Mouse (Mus musculus): ENCODE results near the gene Plpp2. TPM values are rescaled to one million over a fixed set of nuclear protein-coding genes. Genes with fewer than 3 reads are reported as not detected.

Gene Plpp2
- polyA plus RNA-seq, 1 experiment from 2014 or later = 61.4 TPM

DNA sequence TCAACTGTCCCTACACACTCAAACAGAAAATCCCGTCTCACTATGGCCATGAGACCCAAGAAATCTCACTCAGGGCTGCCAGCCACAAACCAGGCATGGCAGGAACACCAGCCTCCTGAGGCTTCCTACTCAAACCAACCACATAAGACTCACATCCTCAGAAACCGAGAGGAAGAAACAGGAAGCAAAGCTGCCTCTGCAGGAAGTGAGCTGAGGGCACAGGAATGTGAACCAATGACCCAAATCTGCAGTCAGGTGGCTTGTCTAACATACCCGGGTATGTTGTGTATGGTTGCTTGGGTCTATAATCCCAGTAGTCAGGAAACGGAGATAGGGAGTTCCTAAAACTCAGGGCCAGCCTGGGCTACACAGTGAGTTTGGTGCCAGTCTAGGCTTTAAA lies 5.3 kb upstream of the Plpp2 start:
- H3K9ac ChIP-seq (replicated peaks; ENCODE audit: low read depth, low read length) = no peak overlapping the region
- 65% methylated on average over 4 of the region's 4 CpGs for WGBS
- H3K4me2 ChIP-seq (replicated peaks; ENCODE audit: low read depth, low read length) = no peak overlapping the region
- 0 out of 2 replicates have a peak, but pooled peaks cover under 1% of the 10 kb centered on the region for H3K4me1 ChIP-seq (ENCODE audit: control insufficient read depth, insufficient read depth, low read length)
- H3K9me3 ChIP-seq (ENCODE audit: control insufficient read depth, low read depth, low read length) = no peaks in the 10 kb centered on the region
- ATAC-seq (ENCODE audit: insufficient number of reproducible peaks, insufficient read depth, low FRiP score, low read depth) = no peak
- no peaks in the 10 kb centered on the region for H3K27me3 ChIP-seq (ENCODE audit: control insufficient read depth, insufficient read depth, low read length)
- H3K27ac ChIP-seq (ENCODE audit: low read length) = no peak overlapping the region
- H3K36me3 ChIP-seq (ENCODE audit: control insufficient read depth, insufficient read depth, low read length) = peaks cover 35% of the 10 kb centered on the region
- no peak overlapping the region for H3K4me3 ChIP-seq (ENCODE audit: low read depth, low read length)

DNA sequence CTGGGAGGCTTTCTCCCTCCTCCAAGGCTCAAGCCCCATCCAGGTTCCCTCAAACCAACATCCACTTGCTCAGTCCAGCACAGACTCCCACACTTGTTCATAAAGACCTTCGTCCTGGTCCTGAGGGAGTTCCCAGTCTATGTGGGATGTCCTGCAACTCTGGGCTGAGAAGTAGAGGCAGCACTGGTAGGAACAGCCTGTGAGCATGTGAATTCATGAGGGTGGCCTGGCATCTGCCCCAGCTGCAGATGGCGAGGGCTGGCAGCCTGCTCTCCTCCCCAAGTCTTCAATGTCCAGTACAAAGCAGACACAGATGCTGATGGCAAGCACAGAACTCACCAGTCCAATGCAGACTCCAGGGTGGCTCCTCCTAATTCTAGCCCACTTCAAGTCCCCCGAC lies 4.7 kb upstream of the Plpp2 start:
- WGBS = 83% methylated on average over 3 of the region's 3 CpGs
- Histone ChIP-seq H3K4me1 (ENCODE audit: control insufficient read depth, insufficient read depth, low read length) (0 out of 2 replicates have a peak, but pooled peaks cover 4% of the 10 kb centered on the region), H3K9ac (replicated peaks; ENCODE audit: low read depth, low read length) (no peak overlapping the region), H3K9me3 (ENCODE audit: control insufficient read depth, low read depth, low read length) (no peaks in the 10 kb centered on the region), H3K27ac (ENCODE audit: low read length) (no peak overlapping the region), H3K27me3 (ENCODE audit: control insufficient read depth, insufficient read depth, low read length) (no peaks in the 10 kb centered on the region), H3K4me3 (ENCODE audit: low read depth, low read length) (no peak overlapping the region), H3K4me2 (replicated peaks; ENCODE audit: low read depth, low read length) (no peak overlapping the region), H3K36me3 (ENCODE audit: control insufficient read depth, insufficient read depth, low read length) (peaks cover 30% of the 10 kb centered on the region)
- ATAC-seq (ENCODE audit: insufficient number of reproducible peaks, insufficient read depth, low FRiP score, low read depth) = no peak

DNA sequence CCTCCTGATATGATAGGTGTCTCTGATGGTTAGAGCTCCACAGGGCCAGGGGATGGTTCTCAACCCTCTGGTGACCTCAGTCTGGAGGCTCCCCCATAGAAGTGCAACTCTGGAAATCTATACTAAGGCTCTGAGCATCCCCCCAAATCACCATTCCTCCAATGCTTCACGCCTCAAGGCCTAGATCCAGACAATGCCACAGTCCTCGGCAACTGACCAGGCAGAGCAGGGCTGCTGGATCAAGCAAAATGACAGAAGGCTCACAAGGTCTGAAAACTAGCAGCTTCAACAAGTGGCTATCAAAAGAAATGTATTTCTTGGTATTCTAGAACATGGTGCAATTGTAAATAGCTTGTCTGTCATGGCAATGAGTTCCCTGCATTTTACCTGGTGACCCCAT lies 4.2 kb upstream of the Plpp2 start:
- peaks cover 27% of the 10 kb centered on the region for H3K36me3 ChIP-seq (ENCODE audit: control insufficient read depth, insufficient read depth, low read length)
- H3K4me3 ChIP-seq (ENCODE audit: low read depth, low read length) = no peak overlapping the region
- H3K4me1 ChIP-seq (ENCODE audit: control insufficient read depth, insufficient read depth, low read length) = 0 out of 2 replicates have a peak, but pooled peaks cover 4% of the 10 kb centered on the region
- H3K9ac ChIP-seq (replicated peaks; ENCODE audit: low read depth, low read length) = no peak overlapping the region
- H3K27ac ChIP-seq (ENCODE audit: low read length) = no peak overlapping the region
- ATAC-seq (ENCODE audit: insufficient number of reproducible peaks, insufficient read depth, low FRiP score, low read depth) = no peak
- H3K27me3 ChIP-seq (ENCODE audit: control insufficient read depth, insufficient read depth, low read length) = no peaks in the 10 kb centered on the region
- H3K9me3 ChIP-seq (ENCODE audit: control insufficient read depth, low read depth, low read length) = no peaks in the 10 kb centered on the region
- WGBS = 87% methylated on average over 2 of the region's 2 CpGs
- H3K4me2 ChIP-seq (replicated peaks; ENCODE audit: low read depth, low read length) = no peak overlapping the region

DNA sequence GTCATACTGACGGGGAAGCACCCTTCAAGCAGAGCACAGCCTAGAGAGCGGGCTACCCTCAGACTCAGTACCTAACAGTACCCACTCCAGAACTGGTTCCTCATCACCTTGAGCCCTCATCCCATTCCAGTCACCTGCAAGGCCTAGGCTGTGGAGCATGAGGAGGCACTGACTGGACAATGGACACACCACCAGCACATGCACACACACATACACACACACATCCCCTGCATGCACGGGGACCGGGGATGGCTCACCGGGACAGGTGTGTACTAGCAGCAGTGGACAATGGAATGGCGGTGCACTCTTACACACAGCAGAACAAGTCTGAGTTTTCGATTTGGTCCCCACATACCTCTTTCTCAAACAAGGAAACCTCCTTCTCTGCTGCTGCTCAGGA lies 3.7 kb upstream of the Plpp2 start:
- H3K4me2 ChIP-seq (replicated peaks; ENCODE audit: low read depth, low read length) = no peak overlapping the region
- no peaks in the 10 kb centered on the region for H3K9me3 ChIP-seq (ENCODE audit: control insufficient read depth, low read depth, low read length)
- WGBS = 86% methylated on average over 7 of the region's 7 CpGs
- no peak overlapping the region for H3K4me3 ChIP-seq (ENCODE audit: low read depth, low read length)
- H3K27ac ChIP-seq (ENCODE audit: low read length) = no peak overlapping the region
- no peak for ATAC-seq (ENCODE audit: insufficient number of reproducible peaks, insufficient read depth, low FRiP score, low read depth)
- peaks cover 23% of the 10 kb centered on the region for H3K36me3 ChIP-seq (ENCODE audit: control insufficient read depth, insufficient read depth, low read length)
- no peak overlapping the region for H3K9ac ChIP-seq (replicated peaks; ENCODE audit: low read depth, low read length)
- H3K4me1 ChIP-seq (ENCODE audit: control insufficient read depth, insufficient read depth, low read length) = 0 out of 2 replicates have a peak, but pooled peaks cover 4% of the 10 kb centered on the region
- H3K27me3 ChIP-seq (ENCODE audit: control insufficient read depth, insufficient read depth, low read length) = no peaks in the 10 kb centered on the region

DNA sequence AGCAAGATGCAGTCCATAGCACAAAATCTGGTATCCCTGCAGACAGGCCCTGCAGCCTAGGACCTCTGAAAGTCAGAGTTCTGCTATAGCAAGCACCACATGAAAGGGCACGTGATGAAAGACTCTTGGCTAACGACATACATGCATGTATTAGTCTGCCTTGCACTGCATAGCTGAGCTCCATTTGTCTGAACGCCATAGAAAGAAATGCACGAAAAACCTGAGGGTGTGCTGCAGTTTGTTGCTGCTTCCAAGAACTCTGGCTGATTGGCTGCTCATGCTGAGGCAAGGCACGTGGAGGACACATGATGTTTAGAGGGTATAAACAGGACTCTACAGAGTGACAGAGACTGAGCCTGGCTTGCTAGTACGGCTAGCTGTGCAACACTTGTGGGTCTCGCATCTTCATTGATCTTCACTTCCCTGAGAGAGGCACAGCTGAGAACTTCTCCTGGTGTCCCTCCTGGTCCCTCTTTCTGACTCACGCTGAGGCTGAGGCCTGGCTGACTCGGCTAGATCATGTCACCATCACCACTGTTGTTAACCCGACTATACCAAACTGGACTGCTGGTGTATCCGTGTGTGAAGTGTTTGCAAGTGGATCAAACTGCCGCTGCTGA lies 3.0 kb upstream of the Plpp2 start:
- Histone ChIP-seq H3K36me3 (ENCODE audit: control insufficient read depth, insufficient read depth, low read length) (peaks cover 19% of the 10 kb centered on the region), H3K4me3 (ENCODE audit: low read depth, low read length) (no peak overlapping the region), H3K4me2 (replicated peaks; ENCODE audit: low read depth, low read length) (no peak overlapping the region), H3K9me3 (ENCODE audit: control insufficient read depth, low read depth, low read length) (no peaks in the 10 kb centered on the region), H3K27me3 (ENCODE audit: control insufficient read depth, insufficient read depth, low read length) (no peaks in the 10 kb centered on the region), H3K27ac (ENCODE audit: low read length) (no peak overlapping the region), H3K4me1 (ENCODE audit: control insufficient read depth, insufficient read depth, low read length) (0 out of 2 replicates have a peak, but pooled peaks cover 4% of the 10 kb centered on the region), H3K9ac (replicated peaks; ENCODE audit: low read depth, low read length) (no peak overlapping the region)
- no peak for ATAC-seq (ENCODE audit: insufficient number of reproducible peaks, insufficient read depth, low FRiP score, low read depth)
- WGBS = 73% methylated on average over 12 of the region's 12 CpGs

DNA sequence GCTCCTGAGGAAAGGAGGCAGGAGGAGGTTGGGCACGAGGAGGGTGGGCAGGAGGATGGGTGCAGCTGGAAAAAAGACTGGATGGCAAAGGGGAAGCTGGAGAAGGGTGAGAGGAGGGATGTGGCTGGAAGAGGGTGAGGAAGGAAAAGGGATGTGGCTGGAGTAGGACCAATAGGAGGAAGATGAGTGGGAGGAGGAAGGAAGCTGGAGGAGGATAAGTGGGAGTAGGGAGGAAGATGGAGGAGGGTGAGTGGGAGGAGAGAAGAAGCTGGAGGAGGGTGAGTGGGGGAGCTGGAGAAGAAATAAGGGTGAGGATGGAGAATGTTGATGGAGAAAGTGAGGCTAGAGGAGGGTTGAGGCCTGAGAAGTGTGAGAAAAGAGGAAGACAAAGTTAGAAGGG lies 1.8 kb upstream of the Plpp2 start:
- WGBS = 37% methylated on average over 1 of the region's 1 CpGs
- H3K4me3 ChIP-seq (ENCODE audit: low read depth, low read length) = no peak overlapping the region
- 0 out of 2 replicates have a peak, but pooled peaks cover 4% of the 10 kb centered on the region for H3K4me1 ChIP-seq (ENCODE audit: control insufficient read depth, insufficient read depth, low read length)
- no peak overlapping the region for H3K4me2 ChIP-seq (replicated peaks; ENCODE audit: low read depth, low read length)
- no peaks in the 10 kb centered on the region for H3K9me3 ChIP-seq (ENCODE audit: control insufficient read depth, low read depth, low read length)
- H3K9ac ChIP-seq (replicated peaks; ENCODE audit: low read depth, low read length) = no peak overlapping the region
- H3K27me3 ChIP-seq (ENCODE audit: control insufficient read depth, insufficient read depth, low read length) = no peaks in the 10 kb centered on the region
- H3K27ac ChIP-seq (ENCODE audit: low read length) = no peak overlapping the region
- no peak for ATAC-seq (ENCODE audit: insufficient number of reproducible peaks, insufficient read depth, low FRiP score, low read depth)
- peaks cover 8% of the 10 kb centered on the region; the same call in 1 of the 2 replicates for H3K36me3 ChIP-seq (ENCODE audit: control insufficient read depth, insufficient read depth, low read length)

DNA sequence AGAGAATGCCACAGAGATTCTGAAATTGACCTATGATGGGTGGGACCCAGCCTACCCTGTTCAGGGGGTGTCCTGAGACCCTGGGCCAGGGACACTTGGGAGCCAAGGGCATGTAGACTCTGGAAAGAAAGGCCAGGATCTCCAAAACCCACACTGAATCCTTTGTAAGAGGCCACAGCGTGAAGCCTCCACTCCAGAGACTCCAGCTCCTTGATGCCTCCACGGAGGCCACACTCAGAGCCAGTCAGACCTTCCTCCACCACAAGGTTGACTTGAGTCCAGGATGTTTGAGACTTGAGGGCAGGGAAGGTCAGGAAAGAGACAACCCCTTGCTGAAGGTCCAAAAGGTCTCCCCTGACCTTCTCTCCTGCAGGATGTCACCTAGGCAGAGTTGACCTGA lies 830 bp upstream of the Plpp2 start:
- H3K27ac ChIP-seq (ENCODE audit: low read length) = no peak overlapping the region
- no peaks in the 10 kb centered on the region for H3K27me3 ChIP-seq (ENCODE audit: control insufficient read depth, insufficient read depth, low read length)
- H3K4me1 ChIP-seq (ENCODE audit: control insufficient read depth, insufficient read depth, low read length) = 0 out of 2 replicates have a peak, but pooled peaks cover 4% of the 10 kb centered on the region
- no peak overlapping the region for H3K4me3 ChIP-seq (ENCODE audit: low read depth, low read length)
- ATAC-seq (ENCODE audit: insufficient number of reproducible peaks, insufficient read depth, low FRiP score, low read depth) = no peak
- no peak overlapping the region for H3K4me2 ChIP-seq (replicated peaks; ENCODE audit: low read depth, low read length)
- H3K9ac ChIP-seq (replicated peaks; ENCODE audit: low read depth, low read length) = no peak overlapping the region
- WGBS = 83% methylated on average over 2 of the region's 2 CpGs
- no peaks in the 10 kb centered on the region for H3K9me3 ChIP-seq (ENCODE audit: control insufficient read depth, low read depth, low read length)
- H3K36me3 ChIP-seq (ENCODE audit: control insufficient read depth, insufficient read depth, low read length) = peaks cover 4% of the 10 kb centered on the region; the same call in 1 of the 2 replicates

DNA sequence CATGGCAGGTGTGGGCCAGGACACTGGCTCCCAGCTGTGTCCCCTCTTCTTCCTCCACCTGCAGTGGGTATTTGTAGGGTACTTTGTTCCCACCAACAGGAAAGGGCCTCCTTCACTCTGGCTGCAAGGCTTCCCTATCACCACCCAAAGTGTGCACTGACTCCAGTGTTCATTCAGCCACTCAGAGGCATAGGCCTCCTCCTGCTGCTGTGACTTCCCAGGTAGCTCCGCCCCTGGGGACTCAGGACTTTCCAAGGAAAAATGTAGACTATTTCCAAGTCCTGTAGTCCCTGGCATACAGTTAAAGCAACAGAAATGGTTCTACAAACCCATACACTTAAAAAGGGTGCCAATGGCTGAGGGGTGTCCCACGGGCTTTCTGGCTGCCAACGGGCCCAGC lies 918 bp downstream of the Plpp2 start:
- H3K4me1 ChIP-seq (ENCODE audit: control insufficient read depth, insufficient read depth, low read length) = 0 out of 2 replicates have a peak, but pooled peaks cover 4% of the 10 kb centered on the region
- no peak overlapping the region for H3K9ac ChIP-seq (replicated peaks; ENCODE audit: low read depth, low read length)
- no peaks in the 10 kb centered on the region for H3K36me3 ChIP-seq (ENCODE audit: control insufficient read depth, insufficient read depth, low read length)
- peak overlapping the region; percentile 70 for H3K4me3 ChIP-seq (ENCODE audit: low read depth, low read length)
- no peaks in the 10 kb centered on the region for H3K27me3 ChIP-seq (ENCODE audit: control insufficient read depth, insufficient read depth, low read length)
- peak overlapping the region; percentile 90 for H3K4me2 ChIP-seq (replicated peaks; ENCODE audit: low read depth, low read length)
- peak overlapping the region; percentile 69; the same call in 1 of the 2 replicates for H3K27ac ChIP-seq (ENCODE audit: low read length)
- H3K9me3 ChIP-seq (ENCODE audit: control insufficient read depth, low read depth, low read length) = no peaks in the 10 kb centered on the region
- WGBS = 29% methylated on average over 3 of the region's 3 CpGs
- ATAC-seq (ENCODE audit: insufficient number of reproducible peaks, insufficient read depth, low FRiP score, low read depth) = peak; percentile 47; the same call in 1 of the 2 replicates

DNA sequence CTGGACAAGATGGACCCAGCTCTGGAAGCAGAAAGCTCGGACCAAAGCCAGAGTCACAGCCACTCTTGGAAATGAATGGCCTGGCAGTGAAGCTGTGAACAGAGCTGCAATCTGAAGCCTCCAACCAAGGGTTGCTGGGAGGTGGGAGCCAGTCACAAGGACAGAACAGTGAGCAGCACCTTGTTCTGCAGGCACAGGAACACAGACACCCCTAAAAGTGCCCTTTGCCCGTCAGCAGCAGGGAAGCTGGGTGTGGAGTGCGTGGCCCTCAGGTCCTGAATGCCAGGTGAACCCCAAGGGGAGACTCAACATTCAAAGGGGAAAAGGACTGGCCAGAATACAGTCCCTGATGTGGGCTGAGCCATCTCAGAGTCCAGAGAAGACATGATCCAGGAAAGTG lies 2.0 kb downstream of the Plpp2 start:
- Histone ChIP-seq H3K4me1 (ENCODE audit: control insufficient read depth, insufficient read depth, low read length) (0 out of 2 replicates have a peak, but pooled peaks cover 4% of the 10 kb centered on the region), H3K27me3 (ENCODE audit: control insufficient read depth, insufficient read depth, low read length) (no peaks in the 10 kb centered on the region), H3K4me2 (replicated peaks; ENCODE audit: low read depth, low read length) (no peak overlapping the region), H3K9ac (replicated peaks; ENCODE audit: low read depth, low read length) (no peak overlapping the region), H3K9me3 (ENCODE audit: control insufficient read depth, low read depth, low read length) (no peaks in the 10 kb centered on the region), H3K36me3 (ENCODE audit: control insufficient read depth, insufficient read depth, low read length) (no peaks in the 10 kb centered on the region), H3K4me3 (ENCODE audit: low read depth, low read length) (no peak overlapping the region), H3K27ac (ENCODE audit: low read length) (no peak overlapping the region)
- no peak for ATAC-seq (ENCODE audit: insufficient number of reproducible peaks, insufficient read depth, low FRiP score, low read depth)
- whole genome bisulfite sequencing = 83% methylated on average over 3 of the region's 3 CpGs

Data from stomach, embryonic 14.5 days (tissue).